In genomic region chr12:12301815-12302214, GRCm38 (mm10) we compare ENCODE assay signal across 8 mouse cellular contexts. TPM values are rescaled to one million over a fixed set of nuclear protein-coding genes. Genes with fewer than 3 reads are reported as not detected.
DNase-seq lines count a peak whose midpoint lies in the region; ATAC-seq and TF ChIP-seq lines count a peak whose summit lies in the region.

No protein-coding gene starts in this region.

- peaks cover 5% of the 10 kb centered on the region for H3K4me1 ChIP-seq in bone marrow, adult 2 months (ENCODE audit: control insufficient read depth, insufficient read depth, low read length)
- H3K4me1 ChIP-seq in lung, embryonic 15.5 days, result peaks cover 32% of the 10 kb centered on the region

- H3K27me3 ChIP-seq in lung, embryonic 15.5 days, result no peaks in the 10 kb centered on the region
- no peaks in the 10 kb centered on the region for H3K27me3 ChIP-seq in splenic B cell, adult 2 months (ENCODE audit: control insufficient read depth, insufficient read depth, low read length, poor library complexity, severe bottlenecking)

- no peak for TF ChIP-seq POLR2A in bone marrow, adult 2 months (IDR thresholded peaks at IDR 0.05; ENCODE audit: borderline replicate concordance, control insufficient read depth, low read depth, low read length)

- 0% methylated on average over 4 of the region's 4 CpGs for WGBS in bone marrow, adult 2 months
- 25% methylated on average over 4 of the region's 4 CpGs for WGBS in lung, embryonic 15.5 days

- no peaks in the 10 kb centered on the region for H3K36me3 ChIP-seq in lung, embryonic 15.5 days
- no peaks in the 10 kb centered on the region; the same call in none of the 2 replicates for H3K36me3 ChIP-seq in splenic B cell, adult 2 months (ENCODE audit: control insufficient read depth, insufficient read depth, low read length, poor library complexity, severe bottlenecking)

- no peaks in the 10 kb centered on the region for H3K9me3 ChIP-seq in lung, embryonic 15.5 days

- peak; percentile 37 for DNase-seq in adrenal gland, adult 2 months
- no peak for DNase-seq in adrenal gland, adult 8-10 months
- peak; percentile 54 to 64 for DNase-seq in heart, postnatal 36 days
- DNase-seq in splenic B cell, adult 2 months (ENCODE audit: low read depth, low spot score), result peak; percentile 90
- no peak for DNase-seq in cerebellum, adult 9-10 months
- no peak for DNase-seq in retina, embryonic 14.5 days (ENCODE audit: low spot score)

- H3K4me3 ChIP-seq in bone marrow, adult 2 months (replicated peaks; ENCODE audit: control insufficient read depth, low read depth, low read length), result no peak overlapping the region
- H3K4me3 ChIP-seq in lung, embryonic 15.5 days, result no peak overlapping the region

- ATAC-seq in lung, embryonic 15.5 days (ENCODE audit: borderline replicate concordance, extremely low read depth, low FRiP score, low TSS enrichment), result peak; percentile 64; the same call in 1 of the 2 replicates

- peak; percentile 54 for TF ChIP-seq CTCF in bone marrow, adult 2 months (IDR thresholded peaks at IDR 0.05; ENCODE audit: control insufficient read depth, insufficient read depth, low read length)

- H3K27ac ChIP-seq in bone marrow, adult 2 months (ENCODE audit: control insufficient read depth, insufficient read depth, low read depth, low read length, poor library complexity), result peak overlapping the region; percentile 89
- peak overlapping the region; percentile 53; the same call in 1 of the 2 replicates for H3K27ac ChIP-seq in lung, embryonic 15.5 days

- no peak overlapping the region for H3K9ac ChIP-seq in lung, embryonic 15.5 days

- intact Hi-C loops in heart, postnatal 36 days (cut with DNase I), result loop anchor here (2.0 to 5.0 kb wide), 2 partner anchors 17 to 40 kb away; partner anchors contain the start of gene Fam49a

- H3K4me2 ChIP-seq in lung, embryonic 15.5 days, result no peak overlapping the region

RNA-seq across cellular contexts. Expression of gene Fam49a, which starts 39.9 kb away (rescaled TPM):
- total RNA-seq in adrenal gland, adult 2 months (2021), result 10 to 100 TPM; 19.7 to 20.0 TPM
- 5.2 and 7.1 TPM in 2 replicates for polyA plus RNA-seq in adrenal gland, adult 2 months (2012; rRNA removed)
- 10 to 100 TPM; 18.2 to 25.3 (median 21.5) TPM for total RNA-seq in adrenal gland, adult 8-10 months (2022)
- 3.5 and 6.2 TPM in 2 replicates for polyA plus RNA-seq in bone marrow, adult 2 months (2011; ENCODE audit: insufficient read depth, insufficient read length, low replicate concordance, missing spikeins)
- total RNA-seq in heart, postnatal 36 days (2021), result 10 to 100 TPM in 1 of 2 experiments, 1 to 10 TPM in 1; 8.6 to 10.5 TPM
- 12.6 and 14.4 TPM in 2 replicates for polyA plus RNA-seq in lung, embryonic 15.5 days (2015; fragmentation: Nextera tagmentation; extraction: Ambion mirVana)

Comparison
In these comparisons a context has a peak if more than half of its experiments do, and no peak if none do; other contexts are left out.
1. DNase-seq: peak in adrenal gland, adult 2 months (single experiment), heart, postnatal 36 days (2 of 2) and splenic B cell, adult 2 months (single experiment); none in adrenal gland, adult 8-10 months (single experiment), cerebellum, adult 9-10 months (single experiment) and retina, embryonic 14.5 days (single experiment).